Mouse (Mus musculus) adipose tissue, adult 10 weeks (tissue): ENCODE results near the gene Acly. TPM values are rescaled to one million over a fixed set of nuclear protein-coding genes. Genes with fewer than 3 reads are reported as not detected.

ENCODE experiments used
- polyA plus RNA-seq: library from polyadenylated mRNA; stranded (reverse); fragments of 350-450 nt; fragmentation: Illumina TruSeq; extraction: RNeasy Lipid Tissue Mini Kit (QIAGEN cat#74804); gene quantifications from one replicate; pipeline ENCODE4 v1.2.3, GENCODE M21; 2014; ENCODE audit warnings: low read depth, low replicate concordance

The Acly gene
- polyA plus RNA-seq = 416 TPM

GRCm38 (mm10) chr11:100527458-100528374 is at the start of gene Acly:
TSS of gene Acly (minus strand) at chr11:100528000.

DNA sequence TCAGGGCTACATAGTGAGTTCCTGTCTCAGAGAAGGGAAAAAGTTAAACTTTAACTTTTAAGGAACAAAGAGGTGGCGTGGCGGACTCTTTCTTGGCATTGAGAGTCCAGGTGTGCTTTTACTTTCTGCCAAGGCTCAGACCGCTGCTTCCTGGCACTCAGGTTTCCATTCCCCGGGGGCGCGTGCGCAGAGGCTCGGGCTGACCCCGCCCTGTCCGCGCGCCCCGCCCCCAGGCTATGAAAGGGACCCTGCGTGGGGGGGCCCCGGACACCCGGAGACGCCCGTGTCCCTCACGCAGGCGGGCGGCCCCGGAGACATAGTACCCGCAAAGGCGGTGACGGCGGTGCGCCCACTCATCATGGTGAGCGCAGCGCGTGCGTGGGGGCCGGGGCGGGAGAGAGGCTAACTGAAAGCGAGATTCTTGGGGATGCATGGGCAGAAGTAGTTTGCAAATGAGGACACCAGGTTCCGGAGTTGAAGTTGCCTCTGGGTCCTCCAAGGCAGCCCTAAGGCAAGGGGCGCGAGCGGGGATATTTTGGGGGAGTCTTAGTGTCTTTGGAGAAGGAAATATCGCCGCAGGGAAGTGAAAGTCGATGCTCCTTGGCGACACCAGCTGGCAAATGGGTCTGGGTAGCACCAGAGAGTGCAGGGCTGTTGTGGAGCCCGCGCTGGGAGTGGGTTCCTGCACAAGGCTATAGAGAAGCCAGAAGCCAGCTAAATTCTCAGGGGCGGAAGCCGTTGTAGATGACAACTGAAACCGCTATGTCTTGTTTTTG is 47.1 kb upstream of the Acly start, which contains the start of gene Cnp:
Gene Cnp (plus strand): TSS at position 197 of the 776 bp plus-strand sequence.

GRCm38 (mm10) chr11:100544832-100545745 is 17.3 kb upstream of the Acly start, which contains the start of gene Ttc25:
TSS of gene Ttc25 (plus strand) at chr11:100545607.

DNA sequence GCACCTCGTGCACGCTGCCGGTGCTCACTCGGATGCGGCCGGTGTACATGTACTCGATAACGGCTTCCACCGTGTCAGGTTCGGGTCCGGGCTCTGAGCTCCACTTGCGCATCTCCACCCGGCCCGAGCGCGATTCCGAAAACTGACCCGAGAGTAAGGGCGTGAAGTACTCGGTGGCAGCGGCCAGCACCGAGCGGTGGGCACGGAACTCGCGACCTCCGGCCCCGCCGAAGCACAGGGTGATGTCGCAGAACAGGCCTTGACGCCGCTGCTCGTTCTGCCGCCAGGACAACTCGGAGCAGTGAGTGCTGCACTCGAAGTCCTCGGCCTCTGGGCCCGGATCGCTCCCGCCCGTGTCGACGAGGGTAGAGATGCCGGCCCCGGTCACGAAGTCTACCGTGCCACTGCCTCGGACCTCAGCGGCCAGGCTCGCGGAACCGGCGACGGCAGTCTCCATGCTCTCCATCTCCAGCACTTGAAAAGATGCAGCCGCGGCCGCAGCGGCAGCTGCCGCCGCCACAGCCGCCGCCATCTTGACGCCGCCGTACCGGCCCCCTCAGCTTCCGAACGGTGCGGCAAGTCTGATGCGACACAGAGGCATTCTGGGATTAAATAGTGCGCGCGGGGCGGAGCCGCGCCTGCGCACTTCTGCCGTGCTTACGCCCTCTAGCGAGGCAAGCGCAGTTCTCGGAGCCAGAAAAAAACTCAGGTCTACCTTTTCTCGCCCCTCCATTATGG is 55.4 kb downstream of the Acly start, which contains the start of gene Klhl11:
Gene Klhl11 (minus strand): TSS at position 545 of the 738 bp plus-strand sequence.

GRCm38 (mm10) chr11:100441797-100442196 is 86.0 kb downstream of the Acly start, which contains the start of the genes Nt5c3b and Klhl10:
TSS of gene Nt5c3b (minus strand) at chr11:100441808.
TSS of gene Klhl10 (plus strand) at chr11:100441917.

Other genes with a start within 250 kb of the Acly start
- gene Eif1, start 208.1 kb downstream of the Acly start, polyA plus RNA-seq = 496 TPM
- gene Gast, start 193.6 kb downstream of the Acly start, polyA plus RNA-seq = not detected
- gene Hap1, start 171.9 kb downstream of the Acly start, polyA plus RNA-seq = 33.4 TPM
- gene Jup, start 130.2 kb downstream of the Acly start, polyA plus RNA-seq = 129 TPM
- gene P3h4, start 113.2 kb downstream of the Acly start, polyA plus RNA-seq = 22.9 TPM
- 17.5 TPM for gene Fkbp10, start 112.3 kb downstream of the Acly start, polyA plus RNA-seq
- 33.0 TPM for gene Nt5c3b, start 86.2 kb downstream of the Acly start, polyA plus RNA-seq
- gene Klhl10, start 86.1 kb downstream of the Acly start, polyA plus RNA-seq = 12.0 TPM
- gene Klhl11, start 55.3 kb downstream of the Acly start, polyA plus RNA-seq = 3.8 TPM
- 7.9 TPM for gene Ttc25, start 17.6 kb upstream of the Acly start, polyA plus RNA-seq
- 21.8 TPM for gene Cnp, start 46.9 kb upstream of the Acly start, polyA plus RNA-seq
- 36.0 TPM for gene Nkiras2, start 91.2 kb upstream of the Acly start, polyA plus RNA-seq
- gene Dnajc7, start 92.2 kb upstream of the Acly start, polyA plus RNA-seq = 171 TPM
- 0.17 TPM for gene Zfp385c, start 164.5 kb upstream of the Acly start, polyA plus RNA-seq
- 4.3 TPM for gene Dhx58, start 176.3 kb upstream of the Acly start, polyA plus RNA-seq
- gene Kat2a, start 184.5 kb upstream of the Acly start, polyA plus RNA-seq = 20.7 TPM
- 32.9 TPM for gene Hspb9, start 185.8 kb upstream of the Acly start, polyA plus RNA-seq
- gene Rab5c, start 210.2 kb upstream of the Acly start, polyA plus RNA-seq = 132 TPM
- gene Kcnh4, start 231.9 kb upstream of the Acly start, polyA plus RNA-seq = 0.60 TPM
- gene Hcrt, start 234.9 kb upstream of the Acly start, polyA plus RNA-seq = not detected
- 16.4 TPM for gene Ghdc, start 243.0 kb upstream of the Acly start, polyA plus RNA-seq